Mouse (Mus musculus): ENCODE data around the gene Epn2.

Epn2 gene

GRCm38 (mm10) chr11:61578983-61579877, at the start of gene Epn2:
TSS of gene Epn2 (minus strand) at chr11:61579687.
- DNase-seq = peak; percentile 89 to 93

- no peak for DNase-seq
Observed at GRCm38 (mm10) chr11:61626509-61626908, 47.0 kb upstream of the Epn2 start.

- DNase-seq = no peak
Observed at GRCm38 (mm10) chr11:61625136-61625535, 45.6 kb upstream of the Epn2 start.

GRCm38 (mm10) chr11:61620762-61621161, 41.3 kb upstream of the Epn2 start:
- DNase-seq = peak in 1 of 2 experiments; percentile 42

- peak; percentile 91 to 95 for DNase-seq
Observed at GRCm38 (mm10) chr11:61620254-61620670, 40.8 kb upstream of the Epn2 start.

- peak; percentile 86 to 93 for DNase-seq
Observed at GRCm38 (mm10) chr11:61619791-61620241, 40.3 kb upstream of the Epn2 start.

GRCm38 (mm10) chr11:61619356-61619755, 39.9 kb upstream of the Epn2 start:
- DNase-seq = no peak

GRCm38 (mm10) chr11:61618571-61618970, 39.1 kb upstream of the Epn2 start:
- DNase-seq = no peak

GRCm38 (mm10) chr11:61618131-61618530, 38.6 kb upstream of the Epn2 start:
- no peak for DNase-seq

- DNase-seq = no peak
Observed at GRCm38 (mm10) chr11:61617293-61617975, 37.9 kb upstream of the Epn2 start.

GRCm38 (mm10) chr11:61616523-61617292, 37.2 kb upstream of the Epn2 start:
- DNase-seq = no peak

GRCm38 (mm10) chr11:61615686-61616522, 36.4 kb upstream of the Epn2 start:
- DNase-seq = peak; percentile 27 to 37

- DNase-seq = no peak
Observed at GRCm38 (mm10) chr11:61614401-61614800, 34.9 kb upstream of the Epn2 start.

GRCm38 (mm10) chr11:61612116-61612635, 32.7 kb upstream of the Epn2 start:
- no peak for DNase-seq

- no peak for DNase-seq
Observed at GRCm38 (mm10) chr11:61611197-61611596, 31.7 kb upstream of the Epn2 start.

GRCm38 (mm10) chr11:61608072-61608471, 28.6 kb upstream of the Epn2 start:
- DNase-seq = no peak

GRCm38 (mm10) chr11:61602705-61603104, 23.2 kb upstream of the Epn2 start:
- DNase-seq = no peak

GRCm38 (mm10) chr11:61601465-61601864, 22.0 kb upstream of the Epn2 start:
- DNase-seq = no peak

- no peak for DNase-seq
Observed at GRCm38 (mm10) chr11:61598367-61598766, 18.9 kb upstream of the Epn2 start.

- DNase-seq = no peak
Observed at GRCm38 (mm10) chr11:61597471-61597870, 18.0 kb upstream of the Epn2 start.

GRCm38 (mm10) chr11:61593069-61593468, 13.6 kb upstream of the Epn2 start:
- no peak for DNase-seq

GRCm38 (mm10) chr11:61592061-61592460, 12.6 kb upstream of the Epn2 start:
- no peak for DNase-seq
